Mouse (Mus musculus): ENCODE data around the gene Golm1.

The Golm1 gene

GRCm38 (mm10) chr13:59584947-59585647 is 90.5 kb downstream of the Golm1 start, which contains the start of the genes Agtpbp1 and Naa35:
Gene Agtpbp1 (minus strand): TSS chr13:59585227.
Gene Naa35 (plus strand): TSS chr13:59585259.
- DNase-seq, result peak; percentile 98
